Mouse (Mus musculus) liver, embryonic 13.5 days (tissue): ENCODE results near the gene Nedd9. TPM values are rescaled to one million over a fixed set of nuclear protein-coding genes. Genes with fewer than 3 reads are reported as not detected.

Experiments
- ATAC-seq: fragments of 200-750 bp; cut with Nextera tagmentation; 2 replicates; pipeline ENCODE4 v1.8.0; 2017; ENCODE audit warnings: low read depth, mild to moderate bottlenecking, moderate number of reproducible peaks, moderate library complexity
- DNase-seq: peaks from one replicate; pipeline ENCODE4 v3.0.0; 2022
- H3K27ac ChIP-seq: fragments of 300-500 bp; sonication (generic); 2 replicates; pipeline ENCODE4 v1.5.1; 2015; ENCODE audit warnings: moderate library complexity, mild to moderate bottlenecking, inconsistent platforms
- H3K27me3 ChIP-seq: fragments of 300-500 bp; sonication (generic); 2 replicates; pipeline ENCODE4 v1.6.1; 2015; ENCODE audit warnings: mild to moderate bottlenecking, inconsistent platforms
- H3K36me3 ChIP-seq: fragments of 300-500 bp; sonication (generic); 2 replicates; pipeline ENCODE4 v1.6.1; 2015; ENCODE audit warnings: mild to moderate bottlenecking, inconsistent platforms
- H3K4me1 ChIP-seq: fragments of 300-500 bp; sonication (generic); replicated peaks from 2 replicates; pipeline ENCODE4 v1.6.1; 2015; ENCODE audit warnings: inconsistent platforms
- H3K4me2 ChIP-seq: fragments of 300-500 bp; sonication (generic); 2 replicates; pipeline ENCODE4 v1.6.1; 2015; ENCODE audit warnings: inconsistent platforms, mild to moderate bottlenecking, moderate library complexity
- H3K4me3 ChIP-seq: fragments of 300-500 bp; sonication (generic); replicated peaks from 2 replicates; pipeline ENCODE4 v1.5.1; 2015; ENCODE audit warnings: mild to moderate bottlenecking, inconsistent platforms
- H3K9ac ChIP-seq: fragments of 300-500 bp; sonication (generic); 2 replicates; pipeline ENCODE4 v1.6.1; 2015; ENCODE audit warnings: mild to moderate bottlenecking, inconsistent platforms
- H3K9me3 ChIP-seq: fragments of 300-500 bp; sonication (generic); replicated peaks from 2 replicates; pipeline ENCODE4 v1.6.1; 2016; ENCODE audit warnings: inconsistent platforms
- WGBS: fragments of 180-500 bp; shearing (Covaris S2); methylation state at CpG from one replicate; pipeline ENCODE4 v1.1.7; 2015; ENCODE audit not compliant: insufficient replicate concordance; 5-methylcytosine and 5-hydroxymethylcytosine counted together
- polyA plus RNA-seq: library from polyadenylated mRNA; unstranded; fragments of >200 nt; fragmentation: Nextera tagmentation; extraction: Ambion mirVana; gene quantifications from 2 replicates; pipeline ENCODE4 v1.2.1, GENCODE M21; 2015

Nedd9 gene
- polyA plus RNA-seq, 1 experiment from 2014 or later = 1.5 TPM

DNA sequence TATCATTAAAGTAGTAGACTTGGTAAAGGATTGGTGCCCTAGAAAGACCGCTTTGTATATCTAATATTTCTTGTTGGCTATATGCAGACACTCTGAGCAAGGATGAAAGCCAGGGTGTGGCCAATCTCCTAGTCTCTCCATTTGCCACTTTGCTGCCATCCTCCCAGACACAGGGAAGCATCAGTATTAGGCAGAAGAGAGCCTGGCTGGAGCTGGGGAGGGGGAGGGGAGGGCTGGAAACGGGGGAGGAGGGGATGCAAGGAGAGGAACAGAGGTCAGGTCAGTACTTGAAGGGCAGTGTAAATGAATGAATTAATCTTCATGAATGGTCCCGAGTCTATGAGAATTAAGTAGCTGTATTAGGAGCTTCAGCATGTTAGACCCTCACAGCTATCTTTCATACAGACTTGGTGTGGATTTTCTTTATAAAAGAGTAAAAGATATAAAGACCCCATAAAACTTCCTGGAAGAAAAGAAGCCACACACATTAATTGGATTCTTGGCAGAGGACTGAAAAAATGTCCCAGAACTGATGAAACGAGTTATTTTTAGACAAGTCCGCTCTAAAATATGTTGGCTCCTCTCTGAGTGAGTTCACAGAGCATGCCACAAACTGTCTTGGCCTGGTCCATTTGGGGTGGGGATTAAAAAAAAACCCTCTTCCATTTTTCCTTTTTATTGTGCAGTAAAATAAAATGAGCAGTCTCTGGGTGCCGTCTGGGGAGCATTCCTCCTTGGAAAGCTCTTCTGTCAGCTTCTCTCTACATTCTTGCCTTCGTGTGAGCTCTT, 23.7 kb upstream of the Nedd9 start:
- Histone ChIP-seq H3K27ac (no peak overlapping the region), H3K36me3 (no peaks in the 10 kb centered on the region), H3K4me2 (no peak overlapping the region), H3K9ac (no peak overlapping the region), H3K27me3 (no peaks in the 10 kb centered on the region), H3K4me3 (no peak overlapping the region), H3K4me1 (no peaks in the 10 kb centered on the region), H3K9me3 (no peaks in the 10 kb centered on the region)
- WGBS = 50% methylated on average over 7 of the region's 7 CpGs
- ATAC-seq (no peak), DNase-seq (no peak)

DNA sequence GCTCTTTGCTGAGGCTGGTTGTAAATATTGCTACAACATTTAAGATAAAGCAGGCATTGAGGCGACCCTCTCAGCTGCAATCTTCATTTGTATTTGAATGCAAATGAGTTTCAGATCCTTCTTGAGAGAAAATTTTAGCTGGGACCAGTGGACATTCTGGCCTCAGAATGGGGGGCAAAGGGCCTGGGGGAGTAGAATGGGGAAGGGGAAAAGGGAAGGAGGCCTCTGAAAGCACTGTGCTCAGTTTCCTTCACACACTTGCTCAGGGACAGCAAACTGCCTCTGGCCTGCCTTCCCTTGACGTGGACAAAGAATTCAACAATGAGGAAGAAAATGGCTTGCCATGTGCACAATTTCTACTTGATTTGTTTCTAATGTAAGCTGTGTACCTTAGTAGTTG, 18.4 kb upstream of the Nedd9 start:
- 43% methylated on average over 2 of the region's 2 CpGs for WGBS
- H3K27ac ChIP-seq = no peak overlapping the region
- DNase-seq = no peak

DNA sequence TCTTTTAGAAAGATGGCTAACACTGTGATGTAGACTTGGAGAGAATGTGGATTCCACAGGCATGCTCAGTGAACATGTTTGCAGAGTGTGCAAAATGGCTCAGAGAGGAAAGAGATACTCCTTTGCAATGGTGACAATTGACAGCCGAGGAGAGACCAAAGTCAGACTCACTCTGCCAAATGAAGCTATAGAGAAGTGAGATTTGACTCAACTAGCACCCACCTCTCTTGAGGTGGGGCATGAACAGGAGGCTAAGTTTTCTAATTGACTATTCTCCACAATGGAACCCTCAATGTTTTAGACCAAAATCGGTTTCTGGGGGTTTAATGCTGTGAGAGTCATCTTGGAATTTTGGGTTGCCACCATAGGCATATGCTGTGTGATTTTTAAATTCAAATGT, 17.8 kb upstream of the Nedd9 start:
- no peaks in the 10 kb centered on the region for H3K4me1 ChIP-seq
- 40% methylated on average over 2 of the region's 2 CpGs for WGBS
- no peak for ATAC-seq
- no peaks in the 10 kb centered on the region for H3K36me3 ChIP-seq
- no peak overlapping the region for H3K27ac ChIP-seq
- no peak overlapping the region for H3K4me2 ChIP-seq
- no peak overlapping the region for H3K4me3 ChIP-seq
- no peaks in the 10 kb centered on the region for H3K27me3 ChIP-seq
- DNase-seq = no peak
- H3K9ac ChIP-seq = no peak overlapping the region
- no peaks in the 10 kb centered on the region for H3K9me3 ChIP-seq

More for the DNA sequence above, 18.4 kb upstream of the Nedd9 start:
- H3K27me3 ChIP-seq = no peaks in the 10 kb centered on the region
- no peak overlapping the region for H3K4me2 ChIP-seq
- no peak for ATAC-seq
- H3K36me3 ChIP-seq = no peaks in the 10 kb centered on the region
- H3K4me3 ChIP-seq = no peak overlapping the region
- H3K4me1 ChIP-seq = no peaks in the 10 kb centered on the region
- no peak overlapping the region for H3K9ac ChIP-seq
- H3K9me3 ChIP-seq = no peaks in the 10 kb centered on the region

DNA sequence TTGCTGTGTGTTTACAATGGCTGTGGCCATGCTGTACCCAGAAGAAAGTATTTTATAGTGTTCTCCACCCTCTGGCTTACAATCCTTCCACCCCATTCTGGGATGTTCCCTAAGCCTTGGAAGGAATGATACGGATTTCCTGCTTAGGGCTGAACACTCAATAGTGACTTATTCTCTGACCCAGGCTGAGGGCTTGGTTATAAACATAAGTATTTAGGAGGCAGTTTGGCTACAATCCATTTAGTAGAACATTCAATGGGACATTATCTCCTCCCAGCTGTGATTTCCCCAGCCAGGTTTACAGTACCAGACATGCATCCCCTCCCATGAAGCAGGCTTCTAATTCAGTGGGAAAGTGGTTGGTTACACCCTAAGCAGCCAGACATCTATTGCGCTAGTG, 17.3 kb upstream of the Nedd9 start:
- ATAC-seq = no peak
- no peaks in the 10 kb centered on the region for H3K27me3 ChIP-seq
- H3K9me3 ChIP-seq = no peaks in the 10 kb centered on the region
- H3K4me1 ChIP-seq = no peaks in the 10 kb centered on the region
- no peak overlapping the region for H3K4me3 ChIP-seq
- H3K36me3 ChIP-seq = no peaks in the 10 kb centered on the region
- H3K27ac ChIP-seq = no peak overlapping the region
- no peak overlapping the region for H3K4me2 ChIP-seq
- H3K9ac ChIP-seq = no peak overlapping the region
- DNase-seq = no peak
- 59% methylated on average over 2 of the region's 2 CpGs for WGBS

DNA sequence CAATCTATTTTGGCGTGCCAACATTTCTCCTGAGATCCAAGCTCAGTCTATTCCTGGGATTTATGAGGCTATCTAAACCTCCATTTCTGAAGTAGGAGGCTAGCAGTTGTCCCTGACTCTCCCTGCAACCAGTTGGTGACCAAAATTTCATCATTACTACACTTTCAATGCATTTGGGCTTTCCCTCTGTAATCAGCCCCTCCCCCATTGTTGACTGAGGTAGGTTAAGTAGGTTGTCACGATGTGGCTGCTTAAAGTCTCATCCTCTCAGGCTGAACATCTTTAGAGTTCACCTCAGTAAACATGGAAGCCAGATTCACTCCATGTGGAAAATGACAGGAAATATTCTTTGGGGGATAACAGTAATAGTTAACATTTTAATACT, 15.7 kb upstream of the Nedd9 start:
- WGBS = 36% methylated on average over 2 of the region's 2 CpGs
- ATAC-seq (no peak), DNase-seq (no peak)
- H3K4me3 ChIP-seq = no peak overlapping the region
- no peak overlapping the region for H3K9ac ChIP-seq
- H3K27ac ChIP-seq = no peak overlapping the region
- H3K9me3 ChIP-seq = no peaks in the 10 kb centered on the region
- no peaks in the 10 kb centered on the region for H3K36me3 ChIP-seq
- no peaks in the 10 kb centered on the region for H3K4me1 ChIP-seq
- H3K27me3 ChIP-seq = no peaks in the 10 kb centered on the region
- no peak overlapping the region for H3K4me2 ChIP-seq

DNA sequence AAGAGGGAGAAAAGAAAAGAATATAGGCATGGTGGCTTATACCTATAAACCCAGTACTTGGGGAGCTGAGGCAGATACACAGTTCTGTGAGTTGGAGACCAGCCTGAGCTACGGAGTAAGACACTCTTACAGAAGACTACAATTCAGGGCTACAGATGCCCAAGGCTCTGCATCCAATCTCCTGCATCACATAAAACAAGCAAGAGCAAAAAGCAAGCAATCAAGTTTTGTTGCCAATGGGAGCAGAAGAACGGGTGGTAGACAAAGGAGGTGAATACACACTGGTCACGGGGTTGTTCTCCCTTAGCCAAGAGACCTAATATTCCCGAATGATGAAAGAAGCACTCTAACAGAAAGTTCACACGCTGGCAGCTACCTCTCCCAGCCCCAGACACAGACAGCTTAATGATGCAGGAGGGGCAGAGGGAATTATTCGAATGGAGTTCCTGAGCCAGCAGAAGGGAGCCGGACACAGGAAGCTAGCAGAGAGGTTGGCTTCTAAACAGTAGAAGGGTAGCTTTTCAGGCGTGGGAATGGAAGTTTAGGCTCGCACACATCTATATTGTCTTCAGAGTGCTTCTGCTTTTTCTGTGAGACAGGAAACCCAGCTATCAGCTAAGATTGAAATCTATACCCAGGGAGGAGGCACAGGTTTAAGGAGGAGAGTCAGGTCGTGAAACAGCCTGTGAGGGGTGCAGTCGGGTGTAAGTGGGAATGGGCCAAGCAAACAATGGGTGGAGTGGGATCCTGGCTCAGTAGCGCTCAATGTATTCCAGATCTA, 15.2 kb upstream of the Nedd9 start:
- Histone ChIP-seq H3K27me3 (no peaks in the 10 kb centered on the region), H3K4me1 (no peaks in the 10 kb centered on the region), H3K9me3 (no peaks in the 10 kb centered on the region), H3K4me3 (no peak overlapping the region), H3K27ac (no peak overlapping the region), H3K9ac (no peak overlapping the region), H3K36me3 (no peaks in the 10 kb centered on the region), H3K4me2 (no peak overlapping the region)
- ATAC-seq (no peak), DNase-seq (no peak)
- 17% methylated on average over 12 of the region's 12 CpGs for WGBS

DNA sequence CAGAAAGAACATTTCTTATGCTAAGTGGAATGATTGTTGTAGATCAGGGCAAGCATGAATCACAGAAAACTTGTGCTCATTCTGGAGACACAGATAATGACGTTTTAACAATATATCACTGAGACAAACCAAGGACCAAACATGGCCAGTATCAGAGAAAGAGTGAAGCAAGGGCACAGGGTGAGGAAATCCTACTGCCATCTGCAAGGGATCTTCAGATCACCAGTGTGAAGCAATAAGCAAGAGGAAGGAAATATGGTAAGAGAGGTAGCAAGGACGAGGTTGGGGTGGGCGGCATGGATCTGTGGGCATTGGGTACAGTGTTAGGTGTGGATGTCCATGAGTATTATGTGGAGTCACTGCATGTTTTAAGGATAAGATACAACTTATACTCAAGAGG, 13.6 kb upstream of the Nedd9 start:
- ATAC-seq (no peak), DNase-seq (no peak)
- Histone ChIP-seq H3K27ac (no peak overlapping the region), H3K4me2 (no peak overlapping the region), H3K4me3 (no peak overlapping the region), H3K27me3 (no peaks in the 10 kb centered on the region), H3K4me1 (no peaks in the 10 kb centered on the region), H3K36me3 (no peaks in the 10 kb centered on the region), H3K9me3 (no peaks in the 10 kb centered on the region), H3K9ac (no peak overlapping the region)
- 31% methylated on average over 3 of the region's 3 CpGs for WGBS

DNA sequence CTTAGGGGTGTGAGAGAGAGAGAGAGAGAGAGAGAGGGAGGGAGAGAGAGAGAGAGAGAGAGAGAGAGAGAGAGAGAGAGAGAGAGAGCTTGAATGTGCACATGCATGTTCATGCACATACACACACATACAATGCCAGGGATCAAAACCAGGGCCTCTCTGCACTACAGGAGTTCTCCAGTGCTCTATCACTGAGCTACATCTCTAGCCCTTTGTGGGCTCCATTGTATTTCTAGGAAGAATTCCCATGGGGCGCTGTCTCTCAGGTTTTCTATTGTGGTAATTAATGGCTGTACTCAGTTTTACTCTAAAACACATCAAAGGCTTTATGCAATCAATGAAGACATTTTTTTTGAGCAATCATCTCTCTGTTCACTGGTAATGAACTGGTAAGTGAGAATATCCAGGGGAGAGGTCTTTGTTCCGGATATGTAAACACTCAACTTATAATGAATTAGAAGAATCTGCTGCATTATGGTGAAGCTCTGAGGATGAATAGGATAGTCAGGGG, 11.5 kb upstream of the Nedd9 start:
- no peaks in the 10 kb centered on the region for H3K36me3 ChIP-seq
- WGBS = 65% methylated on average over 2 of the region's 2 CpGs
- H3K9ac ChIP-seq = no peak overlapping the region
- no peaks in the 10 kb centered on the region for H3K9me3 ChIP-seq
- no peak overlapping the region for H3K27ac ChIP-seq
- no peak overlapping the region for H3K4me2 ChIP-seq
- H3K4me1 ChIP-seq = no peaks in the 10 kb centered on the region
- DNase-seq (no peak), ATAC-seq (no peak)
- no peaks in the 10 kb centered on the region for H3K27me3 ChIP-seq
- H3K4me3 ChIP-seq = no peak overlapping the region

DNA sequence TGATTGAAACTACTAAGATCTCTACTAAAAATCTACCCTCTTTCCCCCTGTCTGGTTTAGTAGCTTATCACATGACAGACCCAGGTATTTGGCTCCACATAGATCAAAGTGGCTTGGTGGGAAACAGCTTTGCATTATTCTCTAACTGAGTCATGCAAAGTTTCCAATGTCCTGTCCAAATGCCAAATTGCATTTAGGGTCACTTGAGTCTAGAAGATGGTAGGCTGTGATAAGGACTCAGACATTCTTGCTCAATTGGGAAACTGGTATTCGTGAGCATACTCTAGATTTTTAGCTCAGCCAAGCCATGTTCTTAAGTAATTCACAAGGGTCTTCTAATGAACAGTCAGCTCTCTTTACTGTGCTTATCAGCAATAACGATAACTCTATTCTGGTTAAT, 7.5 kb upstream of the Nedd9 start:
- 73% methylated on average over 2 of the region's 2 CpGs for WGBS
- DNase-seq = no peak
- no peaks in the 10 kb centered on the region for H3K36me3 ChIP-seq
- H3K27me3 ChIP-seq = no peaks in the 10 kb centered on the region
- no peak overlapping the region for H3K27ac ChIP-seq
- H3K4me3 ChIP-seq = no peak overlapping the region
- no peaks in the 10 kb centered on the region for H3K4me1 ChIP-seq
- no peaks in the 10 kb centered on the region for H3K9me3 ChIP-seq
- H3K9ac ChIP-seq = no peak overlapping the region
- ATAC-seq = no peak
- no peak overlapping the region for H3K4me2 ChIP-seq

DNA sequence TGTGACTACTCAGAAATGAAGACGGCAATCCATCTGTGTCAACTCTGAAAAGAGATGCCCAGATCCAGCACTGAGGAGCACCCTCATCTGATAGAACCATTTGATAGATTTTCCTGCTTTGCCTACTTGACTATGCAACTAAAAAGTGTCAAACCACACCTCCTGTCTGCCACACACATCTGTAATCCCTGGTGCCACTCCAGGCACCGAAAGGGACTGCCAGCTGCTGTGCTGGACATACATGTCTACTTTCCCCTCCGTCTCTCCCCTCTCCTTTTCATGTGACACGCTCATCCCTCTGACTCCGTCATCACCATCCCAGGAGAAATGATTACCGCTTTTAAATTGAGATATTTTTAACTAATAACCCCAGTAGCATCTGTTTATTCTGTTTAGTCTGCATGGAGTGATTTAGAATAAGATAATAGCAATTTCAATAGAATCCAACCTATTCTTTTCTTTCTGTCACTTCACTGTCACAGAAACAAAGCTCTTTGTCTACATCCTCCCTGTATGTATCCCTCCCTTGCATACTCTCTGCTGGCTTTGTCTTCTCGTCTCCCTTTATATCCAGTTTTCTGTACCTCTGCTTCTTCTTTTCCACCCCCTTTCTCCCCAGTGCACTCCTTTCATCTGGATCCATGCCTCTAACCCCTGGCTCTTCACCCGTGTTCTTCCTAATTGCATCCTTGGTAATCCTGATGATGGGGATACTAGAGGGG, 5.0 kb upstream of the Nedd9 start:
- Histone ChIP-seq H3K27me3 (no peaks in the 10 kb centered on the region), H3K4me2 (no peak overlapping the region), H3K4me3 (no peak overlapping the region), H3K9me3 (no peaks in the 10 kb centered on the region), H3K9ac (no peak overlapping the region), H3K27ac (no peak overlapping the region), H3K36me3 (no peaks in the 10 kb centered on the region), H3K4me1 (no peaks in the 10 kb centered on the region)
- ATAC-seq (no peak), DNase-seq (no peak)
- WGBS = 69% methylated on average over 8 of the region's 8 CpGs

DNA sequence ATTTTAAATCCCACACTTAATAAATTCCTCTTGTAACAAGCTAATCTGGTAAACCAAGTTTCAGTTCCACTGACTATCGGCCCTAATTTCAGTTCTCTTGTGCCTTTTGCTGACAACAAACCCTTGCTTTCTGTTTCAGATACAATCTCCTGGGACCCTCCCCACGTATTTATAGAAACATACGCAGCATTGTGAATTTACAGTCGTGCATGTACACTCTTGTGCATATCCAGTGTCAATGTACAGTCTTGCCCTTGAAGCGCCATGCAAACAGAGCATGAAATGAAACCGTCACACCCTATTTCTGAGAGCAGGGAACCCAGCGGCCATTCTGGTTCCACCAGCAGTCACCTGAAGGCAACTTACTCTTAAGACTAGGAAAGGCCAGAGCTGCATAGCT, 4.4 kb upstream of the Nedd9 start:
- H3K9ac ChIP-seq = no peak overlapping the region
- whole genome bisulfite sequencing = 64% methylated on average over 7 of the region's 7 CpGs
- H3K4me1 ChIP-seq = no peaks in the 10 kb centered on the region
- ATAC-seq (no peak), DNase-seq (no peak)
- no peaks in the 10 kb centered on the region for H3K27me3 ChIP-seq
- H3K36me3 ChIP-seq = no peaks in the 10 kb centered on the region
- no peak overlapping the region for H3K4me2 ChIP-seq
- H3K27ac ChIP-seq = no peak overlapping the region
- no peaks in the 10 kb centered on the region for H3K9me3 ChIP-seq
- no peak overlapping the region for H3K4me3 ChIP-seq
